Mouse (Mus musculus): ENCODE data around the gene Kat2b. TPM values are rescaled to one million over a fixed set of nuclear protein-coding genes. Genes with fewer than 3 reads are reported as not detected.
"Not testable (repeated sequence)": the region's sequence is repeated elsewhere in the genome, so short reads cannot be mapped to it uniquely, and the experiment has no call there.

Kat2b gene
- polyA plus RNA-seq, 1 experiment from 2014 or later, result 7.0 TPM

DNA sequence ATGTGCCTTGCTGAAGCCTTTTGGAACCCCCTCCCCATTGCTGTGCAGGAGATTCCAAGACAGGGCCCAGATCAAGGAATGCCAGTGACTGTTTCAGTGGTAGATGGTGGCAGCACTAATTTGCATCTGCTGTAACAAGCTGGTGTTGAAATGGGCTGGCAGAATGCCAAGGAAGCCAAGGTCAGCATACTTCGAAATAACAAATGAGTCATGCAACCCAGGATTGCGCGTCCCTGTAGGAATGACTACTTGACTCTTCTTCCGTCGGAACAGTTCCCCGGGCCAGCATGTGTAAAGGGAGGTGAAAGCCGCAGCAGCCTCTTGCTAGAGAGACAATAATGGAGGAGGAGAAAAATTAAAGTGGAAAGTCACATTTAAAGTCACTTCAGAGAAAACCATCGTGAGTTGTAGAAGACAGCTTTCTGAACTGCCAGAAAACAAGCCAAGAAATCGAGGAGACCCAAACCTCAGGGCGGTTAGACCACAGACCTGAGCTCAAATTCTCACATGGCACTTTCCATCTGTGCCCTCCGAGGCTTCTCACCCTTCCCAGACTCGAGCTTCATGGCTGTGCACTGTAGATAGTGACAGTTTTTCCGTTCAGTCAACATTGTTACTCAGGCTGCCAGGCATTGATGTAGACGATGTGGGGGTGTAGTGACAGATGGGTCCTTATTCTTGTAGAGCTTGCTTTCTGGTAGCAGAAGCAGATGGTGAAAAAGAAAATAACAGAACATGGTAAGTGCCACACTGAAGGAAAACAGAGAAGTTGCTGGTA, 20.6 kb downstream of the Kat2b start:
- H3K4me2 ChIP-seq (replicated peaks), result no peak overlapping the region

DNA sequence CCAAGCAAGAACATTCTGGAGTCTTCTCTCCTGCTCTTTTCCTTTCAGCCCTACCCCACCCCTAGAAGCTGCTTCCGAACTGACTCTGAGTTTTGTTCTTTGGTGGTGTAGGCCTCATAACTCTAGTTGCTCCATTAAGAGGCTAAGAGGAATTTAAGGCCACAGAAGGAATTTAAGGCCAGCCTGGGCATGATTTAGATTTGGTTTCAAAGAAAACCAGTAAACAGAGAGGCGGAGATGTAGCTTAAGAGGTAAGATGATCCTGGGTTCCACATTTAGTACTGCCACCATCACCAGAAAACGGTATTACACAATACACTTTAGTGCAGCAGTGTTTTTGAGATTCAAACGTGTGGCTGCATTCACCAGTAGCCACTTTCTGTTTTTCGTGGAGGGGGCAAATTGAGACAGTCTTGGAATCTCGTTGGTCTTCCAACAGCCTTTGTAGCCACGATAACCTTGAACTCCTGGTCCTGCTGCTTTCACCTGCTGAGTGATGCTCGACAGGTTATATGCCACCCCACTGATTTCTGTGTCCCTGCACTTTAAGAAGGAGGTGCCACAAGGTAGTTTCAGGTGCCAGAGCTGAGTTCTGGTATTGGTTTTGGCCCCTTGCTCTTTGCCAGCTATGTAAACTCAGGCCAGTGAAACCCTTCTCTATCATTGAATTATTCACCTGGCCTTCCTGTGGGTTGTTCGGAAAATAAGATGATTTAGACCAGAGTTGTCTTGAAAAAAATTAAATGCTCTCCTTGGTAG, 21.6 kb downstream of the Kat2b start:
- ATAC-seq (ENCODE audit: insufficient number of reproducible peaks, low FRiP score, low TSS enrichment, low read depth), result no peak
- Histone ChIP-seq H3K36me3 (no peaks in the 10 kb centered on the region), H3K9me3 (replicated peaks) (no peaks in the 10 kb centered on the region), H3K4me1 (peaks cover 10% of the 10 kb centered on the region), H3K9ac (no peak overlapping the region), H3K4me2 (replicated peaks) (no peak overlapping the region), H3K4me3 (replicated peaks) (no peak overlapping the region), H3K27me3 (no peaks in the 10 kb centered on the region), H3K27ac (replicated peaks) (peak overlapping the region; percentile 67)
- 65% methylated on average over 9 of the region's 9 CpGs for WGBS

More for the DNA sequence above, 20.6 kb downstream of the Kat2b start:
- peak; percentile 64 for ATAC-seq (ENCODE audit: insufficient number of reproducible peaks, low FRiP score, low TSS enrichment, low read depth)
- no peak overlapping the region for H3K4me3 ChIP-seq (replicated peaks)
- H3K27ac ChIP-seq (replicated peaks), result peak overlapping the region; percentile 67
- no peak overlapping the region for H3K9ac ChIP-seq
- no peaks in the 10 kb centered on the region for H3K9me3 ChIP-seq (replicated peaks)
- no peaks in the 10 kb centered on the region for H3K27me3 ChIP-seq
- WGBS, result 34% methylated on average over 14 of the region's 14 CpGs
- H3K4me1 ChIP-seq, result peaks cover 10% of the 10 kb centered on the region
- H3K36me3 ChIP-seq, result no peaks in the 10 kb centered on the region

DNA sequence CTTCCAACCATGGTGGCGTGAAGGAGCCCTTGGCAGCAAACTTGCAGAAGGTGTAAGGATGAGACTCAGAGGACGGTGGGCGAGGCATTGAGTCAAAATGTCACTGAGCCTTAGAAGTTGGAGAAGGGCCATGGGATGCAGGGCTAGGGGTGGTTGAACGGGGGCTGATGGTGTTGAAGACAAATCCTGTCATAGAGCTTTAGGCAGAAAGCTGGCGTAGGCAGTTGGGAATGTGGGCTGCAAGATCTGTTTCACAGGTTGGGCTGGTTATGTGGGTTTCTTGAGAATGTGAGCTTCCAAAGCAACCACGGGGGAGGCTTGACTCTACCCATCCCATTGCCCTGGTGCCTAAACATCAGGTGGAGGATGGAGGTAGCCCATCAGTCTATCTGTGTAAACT, 23.4 kb downstream of the Kat2b start:
- H3K27me3 ChIP-seq, result no peaks in the 10 kb centered on the region
- H3K4me1 ChIP-seq, result peaks cover 10% of the 10 kb centered on the region
- WGBS, result 73% methylated on average over 6 of the region's 6 CpGs
- no peak overlapping the region for H3K27ac ChIP-seq (replicated peaks)
- ATAC-seq (ENCODE audit: insufficient number of reproducible peaks, low FRiP score, low TSS enrichment, low read depth), result no peak
- H3K36me3 ChIP-seq, result no peaks in the 10 kb centered on the region
- no peak overlapping the region for H3K9ac ChIP-seq
- no peak overlapping the region for H3K4me2 ChIP-seq (replicated peaks)
- H3K4me3 ChIP-seq (replicated peaks), result no peak overlapping the region
- H3K9me3 ChIP-seq (replicated peaks), result no peaks in the 10 kb centered on the region

DNA sequence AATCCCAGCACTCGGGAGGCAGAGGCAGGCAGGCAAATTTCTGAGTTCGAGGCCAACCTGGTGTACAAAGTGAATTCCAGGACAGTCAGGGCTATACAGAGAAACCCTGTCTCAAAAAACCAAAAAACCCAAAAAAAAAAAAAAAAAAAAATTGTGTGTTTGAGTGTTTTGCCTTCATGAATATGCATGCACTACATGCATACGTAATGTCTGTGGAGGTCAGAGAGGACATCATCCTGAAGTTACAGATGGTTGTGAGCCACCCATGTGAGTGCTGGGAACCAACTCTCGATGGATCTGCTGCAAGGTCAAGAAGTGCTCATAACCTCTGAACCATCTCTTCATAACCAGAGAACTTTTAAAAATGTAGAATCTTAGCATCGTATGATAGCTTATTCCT, 25.2 kb downstream of the Kat2b start:
- H3K27ac ChIP-seq (replicated peaks), result no peak overlapping the region
- H3K36me3 ChIP-seq, result no peaks in the 10 kb centered on the region
- no peak overlapping the region for H3K4me2 ChIP-seq (replicated peaks)
- no peak for ATAC-seq (ENCODE audit: insufficient number of reproducible peaks, low FRiP score, low TSS enrichment, low read depth)
- 89% methylated on average over 5 of the region's 5 CpGs for WGBS
- H3K4me3 ChIP-seq (replicated peaks), result no peak overlapping the region
- peaks cover 17% of the 10 kb centered on the region for H3K4me1 ChIP-seq
- H3K9me3 ChIP-seq (replicated peaks), result no peaks in the 10 kb centered on the region
- no peaks in the 10 kb centered on the region for H3K27me3 ChIP-seq
- no peak overlapping the region for H3K9ac ChIP-seq

DNA sequence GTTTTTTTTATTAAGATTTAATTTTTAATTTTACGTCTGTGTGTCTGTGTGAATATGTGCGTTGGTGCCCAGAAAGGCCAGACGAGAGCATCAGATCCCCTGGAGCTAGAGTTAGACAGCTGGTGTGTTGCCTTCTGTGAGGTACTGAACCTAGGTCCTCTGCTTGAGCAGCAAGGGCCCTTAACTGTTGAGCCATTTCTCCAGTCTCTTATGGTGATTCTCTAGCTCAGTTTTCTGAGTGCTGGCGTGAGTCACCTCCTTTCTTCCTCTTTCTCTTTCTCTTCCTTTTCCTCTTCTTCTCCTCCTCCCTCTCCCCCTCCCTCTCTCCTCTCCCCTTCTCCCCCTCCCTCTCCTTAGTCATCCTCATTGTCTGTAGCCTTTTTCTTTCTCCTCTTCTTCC, 27.9 kb downstream of the Kat2b start:
- Histone ChIP-seq H3K4me2 (replicated peaks) (no peak overlapping the region), H3K27me3 (no peaks in the 10 kb centered on the region), H3K9ac (no peak overlapping the region), H3K36me3 (no peaks in the 10 kb centered on the region), H3K4me1 (peaks cover 10% of the 10 kb centered on the region), H3K9me3 (replicated peaks) (no peaks in the 10 kb centered on the region), H3K4me3 (replicated peaks) (no peak overlapping the region), H3K27ac (replicated peaks) (no peak overlapping the region)
- no peak for ATAC-seq (ENCODE audit: insufficient number of reproducible peaks, low FRiP score, low TSS enrichment, low read depth)
- 77% methylated on average over 4 of the region's 4 CpGs for WGBS

DNA sequence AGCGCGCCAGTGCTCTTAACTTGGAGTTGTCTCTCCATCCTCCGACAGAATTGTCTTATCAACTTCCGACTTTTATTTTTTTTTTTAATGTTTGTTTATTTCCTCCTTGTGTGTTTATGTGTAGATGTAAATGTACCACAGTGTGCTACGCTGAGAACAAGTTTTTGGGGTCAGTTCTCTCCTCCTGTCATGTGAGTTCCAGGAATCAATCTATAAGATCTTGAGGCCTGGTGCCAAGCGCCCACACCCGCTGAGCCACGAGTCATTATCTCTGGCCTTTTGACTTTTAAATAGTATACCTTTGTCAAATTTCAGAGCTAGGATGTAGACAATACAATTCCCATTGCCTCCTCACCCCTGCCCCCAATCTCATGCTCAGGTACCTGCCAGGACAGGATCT, 28.9 kb downstream of the Kat2b start:
- Histone ChIP-seq H3K4me1 (peaks cover 10% of the 10 kb centered on the region), H3K9ac (no peak overlapping the region), H3K4me3 (replicated peaks) (no peak overlapping the region), H3K27me3 (no peaks in the 10 kb centered on the region), H3K27ac (replicated peaks) (peak overlapping the region; percentile 66; the same call in 1 of the 2 replicates), H3K9me3 (replicated peaks) (no peaks in the 10 kb centered on the region), H3K4me2 (replicated peaks) (no peak overlapping the region), H3K36me3 (no peaks in the 10 kb centered on the region)
- 87% methylated on average over 8 of the region's 8 CpGs for WGBS
- ATAC-seq (ENCODE audit: insufficient number of reproducible peaks, low FRiP score, low TSS enrichment, low read depth), result no peak

DNA sequence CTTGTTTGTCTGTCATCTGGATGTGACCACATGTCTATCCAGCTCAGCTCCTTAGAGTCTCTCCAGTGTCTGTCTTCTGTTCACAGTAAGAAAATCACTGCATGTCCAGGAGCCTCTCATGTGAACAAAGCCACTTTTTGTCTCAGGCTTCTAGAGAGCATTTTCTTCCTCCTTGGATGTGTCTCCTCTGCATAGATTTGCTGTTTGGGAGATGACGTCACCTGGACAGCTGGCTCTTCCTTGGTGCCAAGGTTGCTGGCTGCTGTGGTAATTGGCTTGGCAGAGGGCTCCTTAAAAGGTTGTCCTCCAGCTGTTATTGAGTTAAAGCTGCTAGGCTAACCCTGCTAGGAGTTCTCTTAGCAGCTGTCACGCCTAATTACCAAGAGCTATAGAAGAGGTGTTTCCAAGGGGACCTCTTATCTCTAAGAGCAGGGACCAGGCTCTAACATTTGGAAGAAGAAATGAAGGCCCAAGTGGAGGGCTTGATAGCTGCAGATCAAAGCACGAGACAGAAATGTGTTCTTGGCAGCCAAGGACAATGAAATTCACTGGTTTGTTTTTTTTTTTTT, 29.7 kb downstream of the Kat2b start:
- Histone ChIP-seq H3K27me3 (no peaks in the 10 kb centered on the region), H3K9ac (no peak overlapping the region), H3K9me3 (replicated peaks) (no peaks in the 10 kb centered on the region), H3K27ac (replicated peaks) (peak overlapping the region; percentile 66), H3K4me2 (replicated peaks) (no peak overlapping the region), H3K4me1 (peaks cover 10% of the 10 kb centered on the region), H3K36me3 (no peaks in the 10 kb centered on the region), H3K4me3 (replicated peaks) (no peak overlapping the region)
- 30% methylated on average over 3 of the region's 3 CpGs for WGBS
- peak; percentile 69 for ATAC-seq (ENCODE audit: insufficient number of reproducible peaks, low FRiP score, low TSS enrichment, low read depth)

DNA sequence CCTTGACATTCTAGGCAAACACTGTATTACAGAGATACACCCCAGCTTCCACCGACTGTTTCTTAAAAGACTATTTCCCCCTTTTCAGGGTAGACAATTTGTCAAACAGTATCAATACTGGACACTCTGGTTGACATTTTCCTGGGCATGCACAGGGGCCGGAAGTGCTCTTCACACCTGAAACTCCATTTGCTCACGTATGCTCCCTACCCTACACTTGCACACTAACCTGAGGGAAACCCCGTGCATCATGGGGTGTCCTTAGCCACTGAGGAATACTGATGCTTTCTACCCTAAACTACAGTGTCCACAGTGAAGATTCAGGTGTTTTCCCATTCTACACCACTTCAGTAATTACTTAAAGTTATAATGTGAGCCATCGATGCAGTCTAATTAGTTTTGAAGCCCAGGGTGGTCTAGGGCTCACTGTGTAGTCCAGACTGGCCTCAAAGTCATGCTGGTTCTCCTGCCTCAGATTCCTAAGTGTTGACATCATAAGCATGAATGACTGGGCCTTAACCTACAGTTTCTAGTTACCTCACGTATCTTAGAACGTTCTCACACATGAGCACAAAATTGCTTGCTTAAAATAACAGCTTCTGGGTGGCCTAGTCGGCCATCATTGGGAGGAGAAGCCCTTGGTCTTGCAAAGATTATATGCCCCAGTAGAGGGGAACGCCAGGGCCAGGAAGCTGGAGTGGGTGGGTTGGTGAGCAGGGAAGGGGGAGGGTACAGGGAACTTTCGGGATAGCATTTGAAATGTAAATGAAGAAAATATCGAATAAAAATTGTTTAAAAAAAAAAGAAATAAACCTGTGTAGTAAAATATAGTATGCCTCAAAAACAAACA, 30.5 kb downstream of the Kat2b start:
- Histone ChIP-seq H3K4me3 (replicated peaks) (no peak overlapping the region), H3K27ac (replicated peaks) (no peak overlapping the region; the same call in 1 of the 2 replicates), H3K27me3 (no peaks in the 10 kb centered on the region), H3K4me2 (replicated peaks) (no peak overlapping the region), H3K9me3 (replicated peaks) (no peaks in the 10 kb centered on the region), H3K36me3 (no peaks in the 10 kb centered on the region), H3K4me1 (peaks cover 10% of the 10 kb centered on the region), H3K9ac (no peak overlapping the region)
- ATAC-seq (ENCODE audit: insufficient number of reproducible peaks, low FRiP score, low TSS enrichment, low read depth), result no peak
- WGBS, result 74% methylated on average over 11 of the region's 11 CpGs

DNA sequence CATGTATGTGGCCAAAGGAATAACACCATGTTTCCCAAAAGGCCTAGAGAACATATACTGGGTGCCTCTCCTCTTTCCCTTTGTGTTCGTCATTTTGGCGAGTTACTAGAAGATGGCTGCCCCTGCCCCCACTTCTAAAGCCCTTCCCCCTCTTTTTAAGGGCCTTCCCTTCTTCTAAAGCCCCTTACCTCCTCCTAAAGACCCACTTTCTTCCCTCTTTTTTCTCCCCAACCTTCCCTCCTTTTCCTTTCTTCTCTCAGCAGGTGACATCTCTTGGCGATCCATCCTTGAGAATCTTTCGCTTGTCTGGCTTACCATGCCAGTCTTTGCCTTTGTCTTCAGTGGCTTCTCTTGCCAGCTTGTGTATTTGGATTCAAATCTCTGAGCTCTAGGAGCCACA, 31.9 kb downstream of the Kat2b start:
- Histone ChIP-seq H3K27me3 (no peaks in the 10 kb centered on the region), H3K9ac (no peak overlapping the region), H3K4me2 (replicated peaks) (no peak overlapping the region), H3K36me3 (no peaks in the 10 kb centered on the region), H3K9me3 (replicated peaks) (no peaks in the 10 kb centered on the region), H3K4me3 (replicated peaks) (no peak overlapping the region), H3K4me1 (peaks cover 10% of the 10 kb centered on the region), H3K27ac (replicated peaks) (no peak overlapping the region)
- 92% methylated on average over 4 of the region's 4 CpGs for WGBS
- no peak for ATAC-seq (ENCODE audit: insufficient number of reproducible peaks, low FRiP score, low TSS enrichment, low read depth)

DNA sequence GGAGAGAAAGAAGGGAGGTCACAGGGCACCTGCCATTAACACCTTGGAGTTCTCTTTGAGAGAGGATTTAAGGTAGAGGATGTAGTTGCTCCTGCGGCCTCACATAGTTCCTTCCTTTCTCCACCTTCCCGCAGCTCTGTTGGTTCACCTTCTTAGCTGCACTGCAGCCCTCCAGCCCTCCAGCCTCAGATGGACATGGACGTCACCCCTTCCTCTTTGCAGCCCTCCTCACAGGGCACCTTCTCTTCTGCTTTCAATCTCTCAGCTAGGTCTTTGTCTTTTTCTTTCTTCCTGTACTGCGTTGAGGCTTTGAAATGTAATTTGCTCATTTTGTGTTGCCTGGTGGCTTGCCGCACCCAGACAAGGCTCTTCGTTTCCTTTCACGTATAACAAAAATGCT, 36.6 kb downstream of the Kat2b start:
- H3K4me1 ChIP-seq; H3K27me3 ChIP-seq; H3K36me3 ChIP-seq; H3K9me3 ChIP-seq (replicated peaks); H3K9ac ChIP-seq; H3K27ac ChIP-seq (replicated peaks); H3K4me2 ChIP-seq (replicated peaks); H3K4me3 ChIP-seq (replicated peaks); ATAC-seq (ENCODE audit: insufficient number of reproducible peaks, low FRiP score, low TSS enrichment, low read depth): not testable (repeated sequence)
- no CpG with 5 or more reads among the region's 7 CpGs for WGBS

DNA sequence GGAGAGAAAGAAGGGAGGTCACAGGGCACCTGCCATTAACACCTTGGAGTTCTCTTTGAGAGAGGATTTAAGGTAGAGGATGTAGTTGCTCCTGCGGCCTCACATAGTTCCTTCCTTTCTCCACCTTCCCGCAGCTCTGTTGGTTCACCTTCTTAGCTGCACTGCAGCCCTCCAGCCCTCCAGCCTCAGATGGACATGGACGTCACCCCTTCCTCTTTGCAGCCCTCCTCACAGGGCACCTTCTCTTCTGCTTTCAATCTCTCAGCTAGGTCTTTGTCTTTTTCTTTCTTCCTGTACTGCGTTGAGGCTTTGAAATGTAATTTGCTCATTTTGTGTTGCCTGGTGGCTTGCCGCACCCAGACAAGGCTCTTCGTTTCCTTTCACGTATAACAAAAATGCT, 39.4 kb downstream of the Kat2b start:
- WGBS, result no CpG with 5 or more reads among the region's 7 CpGs
- H3K9ac ChIP-seq; H3K9me3 ChIP-seq (replicated peaks); H3K4me3 ChIP-seq (replicated peaks); H3K27me3 ChIP-seq; H3K4me1 ChIP-seq; ATAC-seq (ENCODE audit: insufficient number of reproducible peaks, low FRiP score, low TSS enrichment, low read depth); H3K4me2 ChIP-seq (replicated peaks); H3K27ac ChIP-seq (replicated peaks); H3K36me3 ChIP-seq: not testable (repeated sequence)
